Mouse (Mus musculus): Measurements from ENCODE around the gene Hcrtr1. TPM values are rescaled to one million over a fixed set of nuclear protein-coding genes. Genes with fewer than 3 reads are reported as not detected.

Gene Hcrtr1
- polyA plus RNA-seq (2015; fragmentation: Nextera tagmentation; extraction: Ambion mirVana), result 0.16 TPM in 1 of 2 replicates, not detected in the other

DNA sequence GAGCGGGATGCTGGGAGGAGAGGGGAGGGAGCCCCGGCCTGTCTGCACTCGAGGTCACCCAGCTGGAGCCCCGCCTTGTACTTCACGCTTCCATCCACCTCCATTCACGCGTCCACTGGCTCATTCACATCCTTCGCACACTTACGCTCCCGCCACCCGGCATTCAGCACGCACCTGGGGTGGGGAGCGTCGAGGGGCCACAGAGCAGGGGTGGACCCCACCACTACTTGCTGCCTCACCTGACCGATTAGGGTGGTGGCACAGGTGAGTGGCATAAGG, at the start of gene Hcrtr1:
Gene Hcrtr1 (minus strand): TSS at position 146 of the 279 bp plus-strand sequence.
- peak within 1 kb of the TSS; percentile 35 for H3K4me3 ChIP-seq (replicated peaks)
- peaks cover 61% of the 10 kb centered on the region for H3K27me3 ChIP-seq
- no peak for ATAC-seq (ENCODE audit: insufficient number of reproducible peaks, low FRiP score, low TSS enrichment, low read depth)
- H3K4me1 ChIP-seq, result peaks cover 19% of the 10 kb centered on the region
- H3K4me2 ChIP-seq (replicated peaks), result peak within 1 kb of the TSS; percentile 62
- H3K36me3 ChIP-seq, result no peaks in the 10 kb centered on the region
- H3K9ac ChIP-seq, result peak within 1 kb of the TSS; percentile 24; the same call in 1 of the 2 replicates
- H3K9me3 ChIP-seq (replicated peaks), result no peaks in the 10 kb centered on the region
- no peak within 1 kb of the TSS for H3K27ac ChIP-seq (replicated peaks)
- under 1% methylated on average over 14 of the region's 15 CpGs for WGBS

DNA sequence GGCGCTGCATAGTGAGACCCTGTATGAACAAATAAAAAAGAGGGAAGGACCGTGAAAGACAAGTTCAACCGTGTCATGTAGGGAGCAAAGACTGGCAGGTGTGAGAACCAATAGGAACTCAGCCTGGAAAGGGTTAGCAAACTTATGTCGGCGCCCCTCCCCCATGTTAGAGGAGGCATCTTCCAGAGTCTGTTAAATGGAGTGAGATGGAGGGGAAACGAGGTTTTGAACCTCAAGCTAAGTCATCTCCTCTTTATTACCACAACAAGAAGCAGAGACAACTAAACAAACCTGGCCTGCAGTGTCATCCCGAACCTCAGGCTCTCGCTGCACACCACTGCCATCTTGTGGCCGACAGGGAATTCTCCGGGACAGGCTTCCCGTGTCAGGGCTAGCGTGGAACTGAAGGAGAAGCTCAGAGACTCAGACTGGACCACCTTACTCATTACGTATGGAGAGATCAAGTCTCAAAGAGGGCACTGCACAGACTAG, 49.7 kb upstream of the Hcrtr1 start:
- no peak overlapping the region for H3K27ac ChIP-seq (replicated peaks)
- 1% methylated on average over 13 of the region's 13 CpGs for WGBS
- H3K4me3 ChIP-seq (replicated peaks), result peak overlapping the region; percentile 22
- H3K9ac ChIP-seq, result no peak overlapping the region
- 0 out of 2 replicates have a peak, but pooled peaks have one; percentile 39 for ATAC-seq (ENCODE audit: insufficient number of reproducible peaks, low FRiP score, low TSS enrichment, low read depth)
- H3K27me3 ChIP-seq, result no peaks in the 10 kb centered on the region
- peak overlapping the region; percentile 42 for H3K4me2 ChIP-seq (replicated peaks)
- H3K4me1 ChIP-seq, result peaks cover 4% of the 10 kb centered on the region; the same call in 1 of the 2 replicates
- H3K36me3 ChIP-seq, result no peaks in the 10 kb centered on the region
- no peaks in the 10 kb centered on the region for H3K9me3 ChIP-seq (replicated peaks)

DNA sequence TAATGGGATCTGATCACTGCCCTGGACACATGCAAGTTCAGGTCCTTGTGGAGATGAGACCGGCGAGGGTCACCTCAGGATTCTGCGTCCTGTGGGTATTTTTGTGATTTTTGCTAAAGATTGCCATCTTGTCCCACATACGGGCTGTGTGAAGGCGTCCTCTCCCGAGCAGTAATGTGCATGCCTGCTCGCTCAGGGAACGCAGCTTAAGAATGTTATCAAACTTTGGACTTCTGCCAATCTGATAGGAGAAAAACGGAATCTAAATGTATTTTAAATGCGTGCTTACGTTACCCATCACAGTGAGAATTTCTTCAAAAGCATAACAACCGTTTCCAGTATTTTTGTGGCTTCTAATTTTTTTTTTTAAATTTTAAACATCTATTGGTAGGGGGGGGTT, 47.7 kb upstream of the Hcrtr1 start:
- no peaks in the 10 kb centered on the region for H3K9me3 ChIP-seq (replicated peaks)
- H3K9ac ChIP-seq, result no peak overlapping the region
- 59% methylated on average over 12 of the region's 12 CpGs for WGBS
- no peak overlapping the region for H3K4me2 ChIP-seq (replicated peaks)
- no peak for ATAC-seq (ENCODE audit: insufficient number of reproducible peaks, low FRiP score, low TSS enrichment, low read depth)
- H3K27ac ChIP-seq (replicated peaks), result no peak overlapping the region
- no peak overlapping the region for H3K4me3 ChIP-seq (replicated peaks)
- peaks cover 4% of the 10 kb centered on the region; the same call in 1 of the 2 replicates for H3K4me1 ChIP-seq
- H3K36me3 ChIP-seq, result no peaks in the 10 kb centered on the region
- H3K27me3 ChIP-seq, result no peaks in the 10 kb centered on the region

DNA sequence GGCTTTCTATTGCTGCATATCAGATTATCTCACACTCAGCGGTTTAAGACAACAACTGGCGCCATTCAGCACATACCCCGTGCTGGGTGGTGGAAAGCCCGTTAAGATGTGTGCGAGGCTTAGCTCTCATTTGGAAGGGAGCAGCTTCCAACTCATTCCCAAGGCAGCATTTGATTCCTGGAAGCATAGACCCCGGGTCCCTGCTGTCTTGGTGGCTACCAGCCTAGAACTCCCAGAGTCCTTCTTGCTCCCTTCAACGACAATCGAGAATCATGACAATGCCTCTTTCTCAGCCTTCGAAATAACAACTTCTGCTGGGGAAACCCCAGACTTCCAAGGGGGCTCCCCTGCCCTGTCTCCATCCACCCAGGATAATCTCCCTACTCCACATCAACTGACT, 47.3 kb upstream of the Hcrtr1 start:
- ATAC-seq (ENCODE audit: insufficient number of reproducible peaks, low FRiP score, low TSS enrichment, low read depth), result no peak
- no peaks in the 10 kb centered on the region for H3K36me3 ChIP-seq
- H3K4me1 ChIP-seq, result peaks cover 4% of the 10 kb centered on the region; the same call in 1 of the 2 replicates
- WGBS, result 83% methylated on average over 9 of the region's 9 CpGs
- no peak overlapping the region for H3K9ac ChIP-seq
- H3K27me3 ChIP-seq, result no peaks in the 10 kb centered on the region
- H3K27ac ChIP-seq (replicated peaks), result no peak overlapping the region
- H3K4me3 ChIP-seq (replicated peaks), result no peak overlapping the region
- H3K4me2 ChIP-seq (replicated peaks), result no peak overlapping the region
- H3K9me3 ChIP-seq (replicated peaks), result no peaks in the 10 kb centered on the region

DNA sequence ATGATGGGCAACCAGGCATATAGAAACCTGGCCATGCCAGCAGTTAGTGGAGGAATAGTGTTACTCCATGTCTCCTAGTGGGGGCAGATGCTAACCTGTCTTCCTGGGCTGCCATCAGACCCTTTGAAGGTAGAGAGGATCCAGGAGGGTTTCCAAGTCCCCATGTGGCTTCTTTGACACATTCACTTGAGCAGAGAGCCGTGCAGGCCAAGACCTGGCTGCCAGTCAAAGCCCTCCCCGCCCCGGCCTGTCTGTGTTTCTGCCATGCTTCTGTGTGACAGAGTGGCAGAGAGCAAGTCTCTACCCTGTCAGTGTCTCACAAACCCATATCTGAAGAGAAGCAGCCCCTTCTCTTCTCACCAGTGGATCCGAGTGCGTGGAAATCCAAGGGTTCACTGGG, 44.7 kb upstream of the Hcrtr1 start:
- Histone ChIP-seq H3K4me2 (replicated peaks) (no peak overlapping the region), H3K4me3 (replicated peaks) (no peak overlapping the region), H3K9me3 (replicated peaks) (no peaks in the 10 kb centered on the region), H3K36me3 (no peaks in the 10 kb centered on the region), H3K27ac (replicated peaks) (no peak overlapping the region), H3K4me1 (peaks cover 3% of the 10 kb centered on the region; the same call in 1 of the 2 replicates), H3K27me3 (no peaks in the 10 kb centered on the region), H3K9ac (no peak overlapping the region)
- ATAC-seq (ENCODE audit: insufficient number of reproducible peaks, low FRiP score, low TSS enrichment, low read depth), result no peak
- 81% methylated on average over 5 of the region's 5 CpGs for WGBS

DNA sequence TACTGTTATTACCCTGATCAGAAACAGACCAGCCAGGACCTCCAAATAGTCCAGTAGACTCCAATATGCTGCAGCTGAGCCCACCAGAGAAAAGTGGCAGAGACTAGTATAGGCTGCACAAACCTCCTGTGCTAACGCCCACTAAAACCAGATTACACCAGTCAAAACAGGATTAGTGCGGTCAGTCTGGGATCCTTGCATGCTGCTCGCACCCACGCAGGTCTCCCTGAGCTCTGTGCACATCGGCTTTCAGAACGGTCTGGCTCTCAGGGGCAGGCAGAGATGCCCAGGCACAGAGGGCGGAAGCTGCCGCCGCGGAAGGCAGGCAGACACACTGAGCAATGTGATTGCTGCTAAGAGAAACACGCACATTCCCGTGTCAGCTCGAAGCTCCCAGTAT, 43.9 kb upstream of the Hcrtr1 start:
- no peak for ATAC-seq (ENCODE audit: insufficient number of reproducible peaks, low FRiP score, low TSS enrichment, low read depth)

DNA sequence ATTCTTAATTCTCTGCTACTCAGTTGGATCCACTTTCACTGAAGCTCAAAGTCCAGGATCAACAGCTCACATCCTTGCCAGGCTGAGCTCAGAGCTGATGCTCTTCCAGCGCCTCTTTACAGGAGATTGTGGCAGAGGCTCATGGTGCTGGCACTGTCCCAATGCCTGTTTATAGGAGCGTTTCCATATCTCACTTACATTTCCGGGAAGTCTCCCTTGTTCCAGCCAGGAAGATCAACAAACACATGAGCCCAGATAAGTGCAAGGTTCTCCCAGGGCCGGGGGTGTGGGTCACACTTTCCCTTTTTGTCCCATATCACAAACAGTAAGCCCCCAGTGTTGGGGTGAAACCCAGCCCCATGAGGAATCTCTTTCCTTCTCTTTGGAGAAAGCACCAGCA, 42.7 kb upstream of the Hcrtr1 start:
- Histone ChIP-seq H3K27me3 (no peaks in the 10 kb centered on the region), H3K4me3 (replicated peaks) (no peak overlapping the region), H3K9ac (no peak overlapping the region), H3K27ac (replicated peaks) (no peak overlapping the region), H3K9me3 (replicated peaks) (no peaks in the 10 kb centered on the region), H3K4me1 (peaks cover 10% of the 10 kb centered on the region; the same call in 1 of the 2 replicates), H3K36me3 (no peaks in the 10 kb centered on the region), H3K4me2 (replicated peaks) (no peak overlapping the region)
- no peak for ATAC-seq (ENCODE audit: insufficient number of reproducible peaks, low FRiP score, low TSS enrichment, low read depth)
- 59% methylated on average over 4 of the region's 4 CpGs for WGBS

More for the DNA sequence above, 43.9 kb upstream of the Hcrtr1 start:
- Histone ChIP-seq H3K9me3 (replicated peaks) (no peaks in the 10 kb centered on the region), H3K27ac (replicated peaks) (no peak overlapping the region), H3K27me3 (no peaks in the 10 kb centered on the region), H3K9ac (no peak overlapping the region), H3K4me3 (replicated peaks) (no peak overlapping the region), H3K4me1 (no peaks in the 10 kb centered on the region), H3K36me3 (no peaks in the 10 kb centered on the region), H3K4me2 (replicated peaks) (no peak overlapping the region)
- WGBS, result 67% methylated on average over 13 of the region's 13 CpGs

DNA sequence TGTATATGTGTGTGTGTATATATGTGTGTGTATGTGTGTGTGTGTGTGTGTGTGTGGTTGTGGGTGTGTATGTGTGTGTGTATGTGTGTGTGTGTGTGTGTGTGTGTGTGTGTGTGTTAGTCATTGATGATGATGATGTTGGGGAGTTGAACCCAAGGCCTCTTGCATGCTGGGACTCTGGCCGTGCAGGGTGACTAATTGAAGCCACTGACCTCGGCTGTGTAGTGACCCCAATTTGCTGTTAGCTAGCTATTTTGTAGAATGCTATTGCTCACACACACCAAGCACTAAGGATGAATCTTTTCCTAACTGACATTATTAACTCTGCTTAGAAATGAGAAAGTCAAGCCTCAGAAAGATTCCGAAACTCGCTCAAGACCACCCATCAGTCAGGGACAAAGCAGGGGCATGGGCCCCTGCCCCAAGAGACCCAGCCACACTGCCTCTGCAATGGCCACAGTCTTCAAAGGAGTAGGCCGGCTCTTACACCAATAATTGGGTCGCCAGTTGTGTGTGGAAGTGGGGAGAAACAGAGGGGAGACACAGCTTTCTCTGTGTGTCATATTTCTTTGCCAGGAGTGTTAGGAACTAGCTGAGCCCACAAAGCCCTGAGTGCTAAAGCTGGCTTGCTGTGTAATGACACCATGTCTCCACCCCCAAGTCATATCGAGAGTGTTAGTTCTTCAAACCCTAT, 41.9 kb upstream of the Hcrtr1 start:
- no peak overlapping the region for H3K4me2 ChIP-seq (replicated peaks)
- peaks cover 16% of the 10 kb centered on the region for H3K4me1 ChIP-seq
- H3K4me3 ChIP-seq (replicated peaks), result no peak overlapping the region
- H3K27me3 ChIP-seq, result no peaks in the 10 kb centered on the region
- no peaks in the 10 kb centered on the region for H3K36me3 ChIP-seq
- ATAC-seq (ENCODE audit: insufficient number of reproducible peaks, low FRiP score, low TSS enrichment, low read depth), result no peak
- WGBS, result 65% methylated on average over 7 of the region's 7 CpGs
- no peak overlapping the region for H3K9ac ChIP-seq
- H3K27ac ChIP-seq (replicated peaks), result no peak overlapping the region
- no peaks in the 10 kb centered on the region for H3K9me3 ChIP-seq (replicated peaks)

DNA sequence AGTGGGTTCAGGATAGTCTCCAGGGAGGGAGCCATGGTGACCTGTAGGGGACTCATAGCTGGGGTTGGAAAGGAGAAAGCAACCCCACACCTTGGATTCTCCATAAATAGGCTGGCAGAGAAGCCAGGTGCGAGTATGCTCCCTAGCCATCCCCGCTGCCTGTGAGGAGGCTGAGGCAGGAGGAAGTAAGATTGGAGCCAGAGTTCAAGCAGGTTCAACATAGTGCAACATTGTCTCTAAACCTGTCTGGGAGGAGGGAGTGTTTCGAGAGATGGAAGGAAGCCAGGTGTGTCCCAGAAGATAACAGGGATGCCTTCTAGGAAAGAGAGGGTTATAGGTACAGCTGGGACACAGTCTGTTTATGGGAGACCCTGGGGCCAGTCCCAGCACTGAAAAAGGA, 40.7 kb upstream of the Hcrtr1 start:
- Histone ChIP-seq H3K27ac (replicated peaks) (no peak overlapping the region), H3K9ac (no peak overlapping the region), H3K9me3 (replicated peaks) (no peaks in the 10 kb centered on the region), H3K4me2 (replicated peaks) (no peak overlapping the region), H3K4me1 (peaks cover 27% of the 10 kb centered on the region), H3K27me3 (0 out of 2 replicates have a peak, but pooled peaks cover 6% of the 10 kb centered on the region), H3K4me3 (replicated peaks) (no peak overlapping the region), H3K36me3 (no peaks in the 10 kb centered on the region)
- no peak for ATAC-seq (ENCODE audit: insufficient number of reproducible peaks, low FRiP score, low TSS enrichment, low read depth)
- 75% methylated on average over 3 of the region's 3 CpGs for WGBS

DNA sequence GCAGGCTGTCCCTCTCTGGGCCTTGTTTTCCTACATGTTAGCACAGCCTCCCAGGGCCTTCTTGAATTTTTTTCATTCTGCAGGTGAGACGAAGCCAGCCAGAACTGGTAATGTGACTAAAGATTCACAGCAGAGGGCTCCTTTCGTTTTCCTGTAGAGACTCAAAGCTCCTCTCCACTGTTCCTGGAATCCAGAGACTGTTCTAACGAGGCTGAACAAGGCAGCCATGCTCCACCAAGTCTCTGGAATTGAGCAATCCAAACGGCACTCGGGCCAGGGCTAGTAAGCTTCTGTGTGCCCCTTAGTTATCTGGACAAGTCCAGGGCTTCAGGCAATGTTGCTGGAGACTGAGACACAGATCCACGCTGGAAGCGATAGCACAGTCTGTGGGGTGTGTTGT, 38.4 kb upstream of the Hcrtr1 start:
- H3K27me3 ChIP-seq, result peaks cover 25% of the 10 kb centered on the region
- H3K36me3 ChIP-seq, result no peaks in the 10 kb centered on the region
- ATAC-seq (ENCODE audit: insufficient number of reproducible peaks, low FRiP score, low TSS enrichment, low read depth), result no peak
- peak overlapping the region; percentile 58; the same call in 1 of the 2 replicates for H3K27ac ChIP-seq (replicated peaks)
- H3K9ac ChIP-seq, result no peak overlapping the region
- WGBS, result 50% methylated on average over 7 of the region's 7 CpGs
- H3K4me2 ChIP-seq (replicated peaks), result no peak overlapping the region
- H3K9me3 ChIP-seq (replicated peaks), result no peaks in the 10 kb centered on the region
- no peak overlapping the region for H3K4me3 ChIP-seq (replicated peaks)
- H3K4me1 ChIP-seq, result peaks cover 43% of the 10 kb centered on the region

DNA sequence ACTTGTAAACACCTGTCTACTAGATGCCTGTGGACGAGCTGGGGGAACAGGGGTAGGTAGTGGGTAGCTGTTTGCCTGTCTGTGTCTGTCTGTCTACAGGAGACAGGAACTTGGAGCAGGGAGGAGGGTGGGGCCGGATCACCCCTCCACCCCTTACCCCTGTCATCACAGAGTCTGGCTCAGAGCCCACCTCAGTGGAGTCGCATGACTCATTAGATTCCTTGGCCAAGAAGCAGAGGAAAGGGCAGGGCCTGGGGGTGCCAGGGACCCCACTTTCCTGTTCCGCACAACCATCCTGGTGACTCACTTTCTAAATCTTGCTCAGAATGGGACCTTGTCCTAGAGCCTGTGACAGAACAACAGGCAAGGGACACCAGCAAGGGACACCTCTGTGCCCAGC, 37.9 kb upstream of the Hcrtr1 start:
- no peak for ATAC-seq (ENCODE audit: insufficient number of reproducible peaks, low FRiP score, low TSS enrichment, low read depth)

More for the DNA sequence above, 37.9 kb upstream of the Hcrtr1 start:
- Histone ChIP-seq H3K4me3 (replicated peaks) (no peak overlapping the region), H3K27ac (replicated peaks) (peak overlapping the region; percentile 58; the same call in 1 of the 2 replicates), H3K4me2 (replicated peaks) (no peak overlapping the region), H3K9ac (no peak overlapping the region), H3K4me1 (peaks cover 47% of the 10 kb centered on the region), H3K27me3 (peaks cover 25% of the 10 kb centered on the region), H3K9me3 (replicated peaks) (no peaks in the 10 kb centered on the region), H3K36me3 (no peaks in the 10 kb centered on the region)
- 48% methylated on average over 4 of the region's 4 CpGs for WGBS

Measured in embryonic facial prominence, embryonic 15.5 days (tissue).